Mouse (Mus musculus) v-Abl transformed pro-B cells (cell line): ENCODE data around the gene Cep164.

Experiments used
- in situ Hi-C, 2 experiments: fragments of 400-800 bp; cut with MboI; formaldehyde crosslinking; loops; one replicate each; pipeline ENCODE4 v1.15.1; 2025; ENCODE audit not compliant: unreplicated experiment in 2 of 2

Cep164 gene

GRCm38 (mm10) chr9:45739001-45739701, 89.3 kb downstream of the Cep164 start:
- in situ Hi-C loops: no loop called here

DNA sequence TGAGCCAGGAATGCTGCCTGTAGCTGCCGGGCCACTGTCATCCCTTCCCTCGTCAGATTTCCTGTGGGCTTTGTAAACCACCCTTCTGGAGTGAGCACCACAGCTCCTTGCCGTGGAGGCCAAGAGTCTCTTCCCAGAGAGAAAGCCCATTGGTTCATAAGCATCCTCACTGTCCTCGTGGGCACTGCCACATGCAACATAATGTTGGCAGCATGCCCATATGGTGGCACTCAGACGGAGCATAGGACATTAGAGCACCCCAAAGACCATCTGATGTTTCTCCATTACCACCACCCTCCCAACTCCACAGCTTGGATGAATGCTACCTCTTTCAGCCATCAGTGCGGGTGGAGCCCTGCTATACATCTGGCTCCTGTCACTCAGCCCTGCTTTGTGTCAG, 95.2 kb downstream of the Cep164 start:
- in situ Hi-C loops: no loop called here

GRCm38 (mm10) chr9:45731851-45732250, 96.6 kb downstream of the Cep164 start:
- in situ Hi-C loops: no loop called here

DNA sequence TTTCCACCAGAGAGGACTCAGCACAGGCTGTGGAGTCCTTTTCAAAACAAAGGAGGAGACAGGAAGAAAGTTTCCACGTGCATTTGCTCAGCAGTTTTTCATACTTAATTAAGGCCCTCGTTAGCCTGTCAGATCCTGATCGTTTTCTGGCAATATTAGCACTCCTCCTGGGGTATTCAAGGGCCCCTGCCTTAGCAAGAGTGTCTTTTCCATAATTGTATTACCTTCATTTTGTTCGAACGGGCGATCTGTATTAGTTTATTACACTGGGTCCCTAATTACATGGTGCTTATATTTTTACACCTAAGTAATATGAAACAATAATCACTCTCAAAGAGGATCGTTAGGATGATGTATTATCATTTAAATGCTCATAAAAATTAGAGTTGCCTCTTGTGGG, 108.5 kb downstream of the Cep164 start:
- in situ Hi-C loops: no loop called here
